In the genomic region with DNA sequence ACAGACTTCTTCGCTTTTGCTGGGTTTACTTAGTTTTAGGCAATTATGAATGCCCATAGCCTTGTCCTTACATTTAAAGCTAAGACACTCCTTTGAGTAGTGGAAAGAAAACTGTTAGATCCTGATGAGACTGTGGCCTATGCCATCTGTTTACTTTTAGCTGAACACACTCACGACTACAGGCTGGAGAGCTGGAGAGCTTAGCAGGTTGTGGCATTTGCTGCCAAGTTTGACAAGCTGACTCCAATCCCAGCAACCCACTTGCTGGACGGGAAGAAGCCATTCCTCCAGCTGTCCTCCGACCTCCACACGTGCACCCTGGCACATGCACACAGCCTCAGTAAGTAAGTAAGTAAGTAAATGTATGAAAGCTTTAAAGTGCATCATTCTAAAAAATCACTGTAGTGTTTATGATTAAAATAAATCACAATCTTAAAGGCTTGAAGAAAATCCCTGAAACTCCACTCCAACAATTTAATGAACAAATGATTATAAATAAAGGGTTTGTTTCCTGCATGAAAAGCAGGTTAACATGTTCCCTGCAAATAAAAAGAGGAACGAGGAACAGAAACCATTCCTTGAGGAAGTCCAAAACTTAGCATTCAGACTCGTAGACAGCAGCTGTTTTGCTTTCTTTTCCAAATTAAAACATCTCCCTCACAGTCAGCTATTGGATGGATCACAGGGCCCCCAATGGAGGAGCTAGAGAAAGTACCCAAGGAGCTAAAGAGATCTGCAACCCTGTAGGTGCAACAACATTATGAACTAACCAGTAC, we compare ENCODE assay signal across 16 mouse cellular contexts. TPM values are rescaled to one million over a fixed set of nuclear protein-coding genes. Genes with fewer than 3 reads are reported as not detected.
DNase-seq lines count a peak whose midpoint lies in the region; ATAC-seq and TF ChIP-seq lines count a peak whose summit lies in the region.
"Had no signal": no experiment of that assay in that cellular context is flagged by ENCODE, and none has a peak within 500 bp of the region (broad histone marks: within the 10 kb centered on the region; RNA-seq: fewer than 3 reads in every experiment).

No protein-coding gene starts in this region.

- TF ChIP-seq POLR2A in lung, adult 2 months (IDR thresholded peaks at IDR 0.05; ENCODE audit: borderline replicate concordance, extremely low read depth, low read depth, low read length): no peak

- no peaks in the 10 kb centered on the region for H3K4me1 ChIP-seq in lung, adult 2 months (ENCODE audit: control insufficient read depth, insufficient read depth, low read length)
- H3K4me1 ChIP-seq: embryonic facial prominence, embryonic 15.5 days had no signal

- H3K27ac ChIP-seq in gastrocnemius, adult 2 months: no peak overlapping the region
- H3K27ac ChIP-seq: embryonic facial prominence, embryonic 15.5 days; heart, adult 2 months had no signal

- 0 out of 2 replicates have a peak, but pooled peaks have one; percentile 47 for ATAC-seq in frontal cortex, adult (ENCODE audit: low TSS enrichment)
- peak; percentile 64 for ATAC-seq in megakaryocyte, adult 5-6 weeks (ENCODE audit: poor library complexity, severe bottlenecking)

- intact Hi-C loops in gastrocnemius, adult 2 months (cut with DNase I): no loop called here

- DNase-seq in frontal cortex, postnatal 14 days (ENCODE audit: low spot score in 2 of 2): no peak
- DNase-seq in lung, postnatal 10 days: peak; percentile 21
- no peak for DNase-seq in lung, adult 2 months
- peak; percentile 27 for DNase-seq in cerebellum, adult 8-10 months
- DNase-seq in gastrocnemius, adult 2 months: no peak
- no peak for DNase-seq in embryo, embryonic 10.5 days (ENCODE audit: low spot score)
- DNase-seq: heart, adult 2 months; kidney, adult 18-20 months; kidney, postnatal 4 days; liver; lung, postnatal 36 days; thymus, adult 2 months had no signal

- TF ChIP-seq CTCF in lung, adult 2 months (IDR thresholded peaks at IDR 0.05; ENCODE audit: insufficient read depth, low read length): no peak
- TF ChIP-seq CTCF in gastrocnemius, adult 2 months (IDR thresholded peaks at IDR 0.05): no peak

- H3K4me3 ChIP-seq in lung, adult 2 months (replicated peaks; ENCODE audit: extremely low read depth, low read depth, low read length): no peak overlapping the region
- H3K4me3 ChIP-seq in gastrocnemius, adult 2 months: no peak overlapping the region
- H3K4me3 ChIP-seq: embryonic facial prominence, embryonic 15.5 days; heart, adult 2 months had no signal

- WGBS in lung, adult 2 months: 41% methylated on average over 7 of the region's 7 CpGs

RNA-seq across cellular contexts. Expression of gene Galnt3, which starts 33.5 kb away (rescaled TPM):
- 2.7 and 5.1 TPM in 2 replicates for polyA plus RNA-seq in lung, adult 2 months (2012; rRNA removed)
- 8.1 and 12.7 TPM in 2 replicates for total RNA-seq in megakaryocyte, adult 5-6 weeks (2015)
- total RNA-seq in megakaryocyte, adult 5-6 weeks (2017): 4.9 and 7.5 TPM in 2 replicates
- total RNA-seq in gastrocnemius, adult 2 months (2021): under 1 TPM in 1 of 2 experiments, not detected in 1; 0.10 TPM
- total RNA-seq: MEL had no signal

Comparison
In these comparisons a context has a peak if more than half of its experiments do, and no peak if none do; other contexts are left out.
1. DNase-seq: peak in lung, postnatal 10 days (single experiment) and cerebellum, adult 8-10 months (single experiment); none in frontal cortex, postnatal 14 days (0 of 2), lung, adult 2 months (single experiment), gastrocnemius, adult 2 months (single experiment) and embryo, embryonic 10.5 days (single experiment).
2. RNA of gene Galnt3, which starts 33.5 kb away (total RNA-seq): 4.9 to 12.7 TPM in megakaryocyte, adult 5-6 weeks; 0.10 TPM in gastrocnemius, adult 2 months; every median in the first group is over 4 times any median in the second.